Mouse (Mus musculus) CH12F3 (cell line): Measurements from ENCODE around the gene Entpd5.

Source experiments
- in situ Hi-C: fragments of 300-500 bp; cut with MboI; formaldehyde crosslinking; loops from 2 replicates; pipeline ENCODE4 v1.14.3; 2020; ENCODE audit warnings: low sequenced_read_pairs

The Entpd5 gene

DNA sequence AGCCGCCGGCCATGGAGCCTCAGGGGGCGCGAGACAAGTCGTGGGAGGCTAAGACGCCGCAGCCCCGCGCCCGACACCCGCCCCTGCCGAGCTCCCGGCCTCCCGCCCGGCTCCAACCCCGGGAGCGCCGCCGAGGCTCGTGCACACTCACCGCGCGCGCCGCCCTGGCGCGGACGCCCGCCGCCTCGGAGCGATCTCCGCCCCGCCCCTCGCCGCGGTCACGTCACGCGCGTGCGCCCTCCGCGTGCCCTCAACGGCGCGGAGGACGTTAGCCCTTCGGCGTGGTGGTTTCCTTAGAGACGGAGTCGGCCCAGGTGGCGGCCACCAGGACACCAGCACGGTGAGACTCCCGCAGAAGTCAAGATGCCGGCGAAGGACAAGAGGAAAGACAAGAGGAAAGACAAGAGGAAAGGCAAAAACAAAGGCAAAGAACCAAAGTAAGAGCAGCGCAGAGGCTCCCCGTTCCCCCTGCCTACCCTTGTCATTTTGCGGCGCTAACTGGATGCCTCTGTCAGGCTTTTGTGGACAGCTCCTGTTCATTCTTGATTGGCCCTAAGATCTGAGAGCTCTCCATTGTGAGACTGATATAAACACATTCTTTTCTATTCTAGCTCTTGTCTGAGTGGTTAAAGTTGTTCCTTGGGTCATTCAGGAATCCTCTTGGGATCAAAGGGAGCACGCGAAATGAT lies at the start of gene Entpd5, which contains the start of gene Bbof1:
Gene Entpd5 (minus strand): TSS at position 211 of the 689 bp plus-strand sequence.
Gene Bbof1 (plus strand): TSS at position 253 of the 689 bp plus-strand sequence.
- in situ Hi-C loops, result no loop called here

DNA sequence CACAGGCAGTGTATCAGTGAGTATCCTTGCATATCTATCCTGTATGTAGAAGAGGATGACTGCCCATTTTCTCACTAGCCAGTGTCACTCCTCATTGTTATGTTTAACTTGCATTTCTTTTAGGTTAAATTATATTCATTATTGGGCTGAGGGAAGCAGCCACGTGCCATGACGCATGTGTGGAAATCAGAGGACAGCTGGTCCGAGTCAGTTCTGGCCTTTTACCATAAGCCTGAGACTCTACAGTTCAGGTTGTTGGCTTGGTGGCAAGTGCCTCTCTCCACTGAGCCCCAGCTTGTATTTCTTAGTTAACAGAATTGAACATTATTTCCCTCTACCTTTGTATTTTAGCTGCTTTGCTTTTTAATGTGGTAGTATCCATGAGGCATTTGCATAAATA lies 48.1 kb upstream of the Entpd5 start:
- in situ Hi-C loops, result no loop called here

DNA sequence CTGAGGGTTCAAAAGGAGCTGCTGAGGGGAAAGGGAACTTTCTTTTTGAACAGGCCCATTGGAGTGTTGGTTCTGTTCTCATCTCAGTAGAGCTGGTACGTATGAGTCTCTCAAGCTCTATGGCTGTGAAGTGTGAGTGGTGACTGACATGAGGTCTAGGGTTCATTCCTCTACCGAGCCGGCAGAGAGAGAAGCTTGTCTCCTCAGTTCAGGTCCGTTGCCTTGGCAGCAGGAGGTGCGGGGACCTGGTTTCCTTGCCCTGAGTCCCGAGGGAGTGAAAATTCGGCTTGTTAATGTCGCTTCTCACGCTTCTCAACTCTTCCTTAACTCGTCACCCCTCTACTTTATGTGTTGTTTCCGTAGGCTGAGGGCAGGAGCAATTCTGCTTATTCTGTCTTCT lies 43.0 kb upstream of the Entpd5 start:
- in situ Hi-C loops, result no loop called here

DNA sequence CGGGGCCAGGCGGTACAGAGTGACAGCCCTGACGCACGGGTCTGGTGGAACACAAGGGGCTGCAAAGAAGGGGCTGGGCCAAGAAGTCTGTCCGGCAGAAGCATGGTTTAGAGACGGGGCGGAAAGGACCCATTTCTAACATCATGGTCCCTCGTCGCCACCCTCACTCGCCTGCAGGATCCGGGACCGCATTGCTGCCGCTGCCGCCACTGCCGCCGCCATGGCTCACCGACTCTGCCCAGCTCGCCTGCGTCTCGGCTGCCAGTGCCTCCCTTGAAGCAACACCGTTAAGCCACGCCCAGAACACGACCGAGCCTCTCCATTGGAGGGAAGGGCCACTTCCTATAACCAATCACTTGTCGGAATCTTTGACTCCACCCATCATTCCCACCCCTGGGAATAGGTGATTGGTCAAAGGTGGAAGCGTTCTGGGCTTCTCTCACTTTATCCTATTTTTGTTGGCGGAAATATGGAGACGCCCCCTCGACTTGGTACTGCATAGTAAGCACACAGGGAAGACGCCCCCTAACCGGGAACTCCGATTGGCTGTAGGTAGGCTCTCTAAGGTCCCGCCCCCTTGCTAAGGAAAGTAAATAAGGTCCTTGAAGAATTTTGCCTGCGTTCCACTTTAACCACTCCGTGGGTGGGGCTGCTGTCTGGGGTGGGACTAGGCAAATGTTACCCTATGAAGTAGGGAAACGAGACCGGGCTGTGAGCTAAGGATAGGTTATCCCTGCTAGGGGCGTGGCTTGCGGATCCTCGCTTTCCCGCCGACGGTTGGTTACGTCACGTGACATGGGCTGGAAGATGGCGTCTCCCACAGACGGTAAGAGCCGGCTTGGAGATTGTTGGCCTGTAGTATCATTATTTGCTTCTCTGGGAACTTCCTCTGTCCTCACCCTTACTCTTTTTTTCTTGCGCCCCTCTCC lies 42.2 kb upstream of the Entpd5 start, which contains the start of the genes Aldh6a1 and Lin52:
Gene Aldh6a1 (minus strand): TSS at position 287 of the 929 bp plus-strand sequence.
Gene Lin52 (plus strand): TSS at position 705 of the 929 bp plus-strand sequence.
- in situ Hi-C loops, result no loop called here

DNA sequence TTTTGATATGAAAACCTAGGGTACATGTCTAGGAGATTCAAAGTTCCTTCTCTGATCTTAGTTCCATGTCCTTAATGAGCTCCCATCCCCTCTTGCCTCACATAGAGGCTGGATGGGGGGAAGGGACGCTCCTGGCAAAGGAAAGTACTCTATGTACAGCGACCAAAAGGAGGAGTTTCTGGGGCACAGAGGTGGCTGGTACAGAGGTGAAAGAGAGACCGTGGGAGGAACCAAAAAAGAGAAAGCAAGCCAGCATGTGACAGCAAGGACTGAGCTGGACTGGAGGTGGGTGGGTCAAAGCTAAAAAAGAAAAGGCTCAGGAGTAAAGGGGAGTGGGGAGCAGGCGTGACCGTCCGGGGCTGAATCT lies 41.5 kb upstream of the Entpd5 start:
- in situ Hi-C loops, result no loop called here

DNA sequence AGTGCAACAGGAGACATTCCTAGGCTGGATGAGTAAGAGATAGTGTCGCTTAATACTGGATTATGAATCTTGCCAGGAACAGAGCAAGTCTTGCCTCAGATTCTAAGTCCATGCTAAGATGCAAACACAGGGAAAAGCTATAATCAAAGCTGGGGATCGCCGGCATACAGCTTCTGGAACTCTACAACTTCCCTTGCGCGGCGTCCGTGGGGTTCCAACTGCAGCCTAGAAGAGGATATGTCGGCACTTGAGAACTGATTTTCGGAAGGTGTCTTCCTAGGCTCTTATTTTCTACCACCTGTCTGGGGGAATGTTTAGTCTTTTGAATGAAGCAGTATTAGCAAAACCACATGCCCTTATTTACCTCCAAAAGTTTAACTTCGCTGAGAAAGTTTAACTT lies 41.1 kb upstream of the Entpd5 start:
- in situ Hi-C loops, result no loop called here

DNA sequence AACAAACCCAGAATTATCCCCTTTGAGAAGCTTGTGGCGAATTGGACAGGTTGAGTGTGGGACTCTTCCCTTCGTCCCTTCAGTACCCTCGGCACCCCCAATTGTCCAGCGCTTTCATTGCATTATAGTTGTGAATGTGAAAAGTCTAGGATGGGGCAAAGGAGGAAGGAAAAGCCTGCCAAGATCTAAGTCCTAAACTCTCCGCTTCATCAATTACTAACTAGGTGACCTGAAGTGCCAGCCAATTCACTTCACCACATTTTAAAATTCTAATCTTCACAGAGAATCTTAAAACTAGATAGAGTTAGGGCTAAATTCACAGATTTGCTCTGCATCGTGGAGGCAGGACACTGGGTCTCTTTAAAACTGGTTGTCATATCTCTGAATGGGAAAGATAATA lies 39.4 kb upstream of the Entpd5 start:
- in situ Hi-C loops, result no loop called here

DNA sequence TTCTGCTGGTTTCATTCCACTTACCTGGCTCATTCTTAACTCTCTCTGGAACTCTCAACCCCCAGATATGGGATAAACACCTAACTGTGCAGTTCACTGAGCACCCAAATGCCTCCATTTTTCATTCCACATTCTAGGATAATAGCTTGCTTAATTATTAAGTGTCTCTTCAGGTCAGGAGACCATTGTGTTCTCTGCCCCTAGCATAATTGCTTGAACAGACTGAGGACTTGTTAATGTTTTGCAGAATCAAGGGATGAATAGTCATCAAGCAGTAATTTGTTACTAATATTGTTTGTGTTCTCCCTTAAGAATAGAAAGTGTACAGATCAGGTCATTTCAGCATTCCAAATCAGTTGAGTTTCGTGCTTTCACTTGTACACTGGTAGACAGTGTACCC lies 38.6 kb upstream of the Entpd5 start:
- in situ Hi-C loops, result no loop called here

DNA sequence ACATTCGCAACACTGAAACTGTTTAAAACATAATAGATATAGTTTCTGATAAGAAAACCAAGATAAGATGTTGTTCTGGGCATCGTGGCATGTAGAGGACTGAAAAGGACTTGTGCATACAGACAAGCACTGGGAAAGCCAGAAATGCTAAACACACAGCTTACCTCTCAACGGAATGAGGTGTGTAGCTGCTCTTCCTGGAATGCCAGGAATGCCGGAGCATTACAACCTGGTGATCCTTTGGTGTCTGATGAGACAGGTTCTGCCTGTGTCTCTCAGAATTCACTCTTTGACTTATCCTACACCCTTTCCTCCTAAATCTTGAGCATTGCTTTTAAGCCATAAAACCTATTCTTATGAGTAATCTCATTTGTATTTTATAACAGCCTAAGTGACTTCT lies 33.7 kb upstream of the Entpd5 start:
- in situ Hi-C loops, result no loop called here

DNA sequence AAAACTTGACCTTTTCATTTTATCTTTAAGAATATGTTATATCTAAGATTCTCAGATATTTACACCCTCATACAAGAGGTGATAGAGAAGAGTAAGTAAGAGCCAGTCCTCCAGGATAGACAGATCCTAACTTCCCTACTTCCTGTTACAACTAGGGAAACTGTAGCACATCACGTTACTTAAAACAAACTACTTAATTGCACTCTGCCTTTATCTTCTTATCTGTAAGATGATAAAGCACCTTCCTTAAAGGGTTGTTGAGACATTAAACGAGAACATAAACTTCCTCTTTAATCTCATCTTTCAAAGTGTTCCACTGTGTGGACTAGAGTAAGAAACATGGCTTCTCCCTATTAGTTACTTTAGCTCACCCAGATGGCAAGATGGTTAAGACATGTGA lies 29.9 kb upstream of the Entpd5 start:
- in situ Hi-C loops, result no loop called here

DNA sequence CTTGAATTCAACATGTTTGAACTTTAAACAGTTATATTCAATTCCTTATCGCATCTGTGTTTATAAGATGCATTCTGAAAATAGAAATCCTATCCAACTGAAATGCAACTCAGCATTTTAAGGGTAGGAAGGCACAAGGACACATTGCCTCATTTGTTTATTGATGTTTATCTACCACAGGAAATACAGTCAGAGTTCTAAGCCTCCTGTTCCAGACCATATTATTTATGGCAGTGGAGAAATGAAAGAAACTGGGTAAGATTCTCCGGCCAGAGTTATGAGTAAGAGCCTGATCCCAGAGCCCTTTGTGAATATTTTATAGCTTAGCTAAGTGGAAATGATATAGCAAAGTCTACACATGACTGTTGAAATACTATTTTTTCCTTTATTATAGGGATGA lies 21.0 kb upstream of the Entpd5 start:
- in situ Hi-C loops, result no loop called here

DNA sequence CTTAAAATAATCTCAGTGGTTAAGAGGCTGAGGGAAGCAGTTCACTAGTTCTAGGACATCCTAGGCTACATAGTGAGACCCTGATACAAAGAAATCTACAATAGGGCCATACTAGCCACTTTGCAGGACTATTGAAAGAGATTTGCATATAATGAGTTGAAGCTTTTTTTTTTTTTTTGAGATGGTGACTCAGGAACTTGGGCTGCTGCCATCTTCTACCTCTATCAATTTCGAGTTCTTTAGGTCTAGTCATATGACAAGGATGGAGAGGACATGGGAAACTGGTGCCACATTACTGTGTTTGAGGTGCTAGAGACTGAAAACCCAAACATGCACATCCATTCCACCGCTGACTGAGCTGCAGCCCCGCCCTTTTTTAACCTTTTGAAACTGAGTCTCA lies 15.2 kb upstream of the Entpd5 start:
- in situ Hi-C loops, result no loop called here

DNA sequence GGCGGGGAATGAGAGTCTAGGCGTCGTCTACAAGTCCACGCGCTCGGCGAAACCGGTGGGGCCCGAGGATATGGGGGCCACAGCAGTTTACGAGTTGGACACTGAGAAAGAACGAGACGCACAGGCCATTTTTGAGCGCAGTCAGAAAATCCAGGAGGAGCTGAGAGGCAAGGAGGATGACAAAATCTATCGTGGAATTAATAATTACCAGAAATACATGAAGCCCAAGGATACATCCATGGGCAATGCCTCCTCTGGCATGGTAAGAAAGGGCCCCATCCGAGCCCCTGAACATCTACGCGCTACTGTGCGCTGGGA lies 8.7 kb upstream of the Entpd5 start:
- in situ Hi-C loops, result no loop called here

DNA sequence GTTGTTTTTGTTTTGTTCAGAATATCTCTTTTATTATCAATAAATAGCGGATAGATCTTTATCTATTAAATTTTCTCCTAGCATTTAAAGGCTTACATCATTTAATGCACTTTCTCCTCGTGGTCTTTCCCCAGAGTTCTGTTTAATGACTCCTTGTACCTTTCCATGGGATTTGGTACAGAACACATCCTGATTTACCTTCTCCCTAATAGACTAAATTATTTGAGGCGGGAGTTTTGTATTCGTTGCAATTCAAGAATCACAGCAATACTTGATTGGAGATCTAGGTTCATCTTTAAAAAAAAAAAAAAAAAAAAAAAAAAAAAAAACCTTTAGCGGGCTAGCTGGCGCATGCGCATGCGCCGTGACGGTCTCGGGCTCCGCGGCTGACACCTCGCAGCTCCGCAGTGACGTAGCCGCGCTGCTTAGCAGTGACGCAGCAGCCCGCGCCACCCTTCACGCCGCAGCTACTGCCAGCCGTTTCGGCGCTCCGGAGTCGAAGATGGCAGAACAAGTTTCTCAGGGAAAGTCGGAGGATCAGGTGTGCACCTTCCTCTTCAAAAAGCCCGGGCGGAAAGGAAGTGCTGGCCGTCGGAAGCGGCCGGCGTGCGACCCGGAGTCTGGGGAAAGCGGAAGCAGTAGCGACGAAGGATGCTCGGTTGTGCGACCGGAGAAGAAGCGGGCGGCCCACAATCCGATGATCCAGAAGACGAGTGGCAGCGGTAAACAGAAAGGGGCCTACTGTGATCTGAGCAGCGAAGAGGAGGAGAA lies 8.2 kb upstream of the Entpd5 start, which contains the start of gene Rnf113a2:
Gene Rnf113a2 (plus strand): TSS at position 363 of the 771 bp plus-strand sequence.
- in situ Hi-C loops, result no loop called here

DNA sequence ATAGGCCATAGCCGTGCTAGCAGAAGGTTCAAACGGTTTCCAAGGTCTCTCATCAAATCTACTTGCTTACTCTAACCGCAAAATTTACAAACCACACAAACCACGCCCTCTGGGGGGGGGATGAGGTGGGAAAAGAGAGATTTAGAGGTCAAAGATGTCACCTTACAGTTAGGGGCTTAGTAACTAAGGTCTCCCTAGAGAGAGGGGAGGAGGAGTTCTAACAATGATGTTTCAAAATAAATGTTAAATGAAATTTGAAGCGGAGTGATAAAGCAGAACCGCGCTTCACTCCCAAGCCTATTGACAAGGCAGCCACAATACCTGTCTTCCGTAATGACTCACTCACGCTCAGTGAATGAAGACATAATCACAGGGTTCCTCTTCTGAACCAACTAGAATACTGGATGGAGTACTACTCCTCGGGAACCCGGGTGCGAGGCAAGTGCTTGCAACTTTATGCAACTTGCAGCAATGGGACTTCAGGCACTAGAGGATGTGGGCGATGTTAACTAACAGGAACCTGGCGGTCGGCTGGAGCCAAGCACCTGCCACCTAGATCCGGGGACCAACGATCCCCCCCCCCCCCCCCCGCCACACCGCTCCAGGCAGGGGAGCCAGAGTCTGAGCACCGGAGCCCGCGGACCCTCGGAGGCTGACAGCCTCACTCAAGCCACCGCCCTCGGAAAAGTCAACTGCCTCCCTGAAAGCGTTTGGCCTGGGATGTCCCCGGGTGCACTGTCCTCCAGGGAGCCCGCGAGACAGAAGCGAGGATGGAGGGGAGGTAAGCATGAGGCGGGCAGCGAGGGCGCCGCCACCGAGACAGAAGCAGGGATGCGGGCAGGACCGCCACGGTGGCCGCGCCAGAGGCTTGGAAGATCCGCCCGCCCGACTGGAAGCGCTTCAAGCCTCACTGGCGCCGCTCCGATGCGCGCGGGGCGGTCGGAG lies 683 bp downstream of the Entpd5 start:
- in situ Hi-C loops, result no loop called here

DNA sequence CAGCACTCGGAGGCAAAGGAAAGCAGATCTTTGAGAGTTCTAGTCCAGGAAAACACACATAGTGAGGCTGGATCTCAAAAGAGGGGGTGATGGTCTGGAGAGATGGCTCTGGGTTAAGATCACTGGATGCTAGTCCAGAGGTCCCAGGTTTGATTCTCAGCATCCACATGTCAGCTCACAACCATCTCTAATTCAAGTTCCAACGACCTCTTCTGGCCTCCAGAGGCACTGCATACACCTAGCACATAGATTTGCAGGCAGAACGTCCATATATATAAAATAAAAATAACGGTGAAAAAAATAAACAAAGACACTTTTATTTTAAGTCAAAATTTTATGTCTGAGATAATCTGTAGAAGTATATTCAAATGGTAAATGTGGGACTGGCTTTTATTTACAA lies 1.6 kb downstream of the Entpd5 start:
- in situ Hi-C loops, result no loop called here

DNA sequence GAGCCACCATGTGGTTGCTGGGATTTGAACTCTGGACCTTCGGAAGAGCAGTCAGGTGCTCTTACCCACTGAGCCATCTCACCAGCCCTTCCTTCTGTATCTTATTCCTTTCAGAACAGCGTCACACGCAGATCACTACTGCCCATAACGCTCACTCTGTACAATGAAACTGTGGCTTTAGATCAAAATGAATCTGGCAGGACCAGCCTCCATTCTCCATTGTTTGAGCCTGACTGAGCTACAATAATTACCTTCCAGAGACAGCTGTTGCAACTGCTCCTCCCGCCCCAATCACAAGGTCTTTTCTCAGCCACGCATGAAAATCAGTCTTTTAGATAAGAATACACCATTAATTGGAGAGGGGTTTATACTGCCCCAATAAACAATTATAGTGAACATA lies 4.3 kb downstream of the Entpd5 start:
- in situ Hi-C loops, result no loop called here

DNA sequence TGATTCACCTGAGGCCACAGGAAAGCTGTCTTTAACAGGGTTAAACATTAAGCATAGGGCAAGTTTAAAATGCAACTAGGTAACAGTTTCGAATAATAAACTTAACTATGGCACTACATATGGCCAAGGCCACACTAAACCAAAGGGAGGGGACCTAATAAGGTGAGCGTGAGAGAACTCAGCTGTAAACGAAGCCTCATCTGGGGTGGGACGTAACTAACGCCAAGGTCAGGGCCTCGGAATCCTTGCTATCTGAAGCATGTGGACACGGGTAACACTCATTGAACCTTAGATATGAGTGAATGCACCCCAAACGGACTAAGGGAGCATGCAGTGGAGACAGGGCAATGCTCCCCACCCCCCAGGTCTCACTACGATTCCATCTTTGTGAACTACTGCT lies 5.9 kb downstream of the Entpd5 start:
- in situ Hi-C loops, result no loop called here

DNA sequence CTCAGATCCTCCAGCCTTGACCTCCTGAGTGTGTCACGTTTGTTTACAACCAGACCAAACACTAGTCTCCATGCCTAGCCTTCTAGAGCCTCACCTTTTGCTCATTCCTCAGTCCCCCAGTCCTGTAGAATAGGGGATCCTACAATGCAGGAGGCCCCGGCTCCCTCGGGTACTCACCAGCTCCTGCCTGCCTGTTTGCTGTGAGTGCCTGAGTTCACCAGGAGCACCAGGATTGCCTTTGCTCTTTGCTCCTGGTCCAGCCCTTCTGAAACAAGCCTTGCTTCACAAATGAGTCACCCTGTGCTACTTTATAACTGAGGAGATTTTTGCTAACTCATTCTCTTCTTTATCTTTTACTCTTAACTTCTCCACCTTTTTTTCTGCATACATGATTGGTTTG lies 8.2 kb downstream of the Entpd5 start:
- in situ Hi-C loops, result no loop called here

DNA sequence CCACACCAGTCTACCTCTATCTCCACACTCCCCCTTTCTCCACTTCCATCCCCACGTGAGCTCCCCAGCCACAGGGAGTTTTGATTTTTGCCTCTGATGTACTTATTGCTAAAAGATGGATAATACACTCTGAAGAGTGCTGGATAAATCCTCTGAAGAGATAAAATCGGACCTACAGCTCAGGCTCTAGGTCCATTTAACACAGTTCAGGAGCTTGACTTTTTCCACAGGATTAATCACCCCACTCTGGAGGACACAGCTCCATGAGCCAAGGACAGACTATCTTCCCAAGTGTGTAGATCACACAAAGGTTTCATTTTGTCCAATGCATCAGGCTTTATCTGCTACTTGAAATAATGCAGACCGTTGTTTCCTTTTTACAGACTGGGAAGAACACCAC lies 8.8 kb downstream of the Entpd5 start:
- in situ Hi-C loops, result no loop called here
